Mouse (Mus musculus) hindbrain, embryonic 13.5 days (tissue): ENCODE data around the gene Pga5. TPM values are rescaled to one million over a fixed set of nuclear protein-coding genes. Genes with fewer than 3 reads are reported as not detected.
A peak's percentile ranks its signal among the peaks of the same experiment; 100 is the strongest.

ENCODE experiments used
- ATAC-seq: fragments of 200-750 bp; cut with Nextera tagmentation; 2 replicates; pipeline ENCODE4 v1.8.0; 2017; ENCODE audit warnings: moderate TSS enrichment; ENCODE audit not compliant: low FRiP score
- H3K27ac ChIP-seq: fragments of 300-500 bp; sonication (generic); 2 replicates; pipeline ENCODE4 v1.5.1; 2015; ENCODE audit warnings: inconsistent platforms, mild to moderate bottlenecking, moderate library complexity
- H3K27me3 ChIP-seq: fragments of 300-500 bp; sonication (generic); 2 replicates; pipeline ENCODE4 v1.6.1; 2015; ENCODE audit warnings: mild to moderate bottlenecking, inconsistent platforms
- H3K36me3 ChIP-seq: fragments of 300-500 bp; sonication (generic); 2 replicates; pipeline ENCODE4 v1.6.1; 2015; ENCODE audit warnings: mild to moderate bottlenecking, inconsistent platforms
- H3K4me1 ChIP-seq: fragments of 300-500 bp; sonication (generic); replicated peaks from 2 replicates; pipeline ENCODE4 v1.6.1; 2015; ENCODE audit warnings: inconsistent platforms
- H3K4me2 ChIP-seq: fragments of 300-500 bp; sonication (generic); 2 replicates; pipeline ENCODE4 v1.6.1; 2015; ENCODE audit warnings: inconsistent platforms, mild to moderate bottlenecking, moderate library complexity
- H3K4me3 ChIP-seq: fragments of 300-500 bp; sonication (generic); 2 replicates; pipeline ENCODE4 v1.5.1; 2015; ENCODE audit warnings: mild to moderate bottlenecking, inconsistent platforms
- H3K9ac ChIP-seq: fragments of 300-500 bp; sonication (generic); 2 replicates; pipeline ENCODE4 v1.6.1; 2015; ENCODE audit warnings: mild to moderate bottlenecking, inconsistent platforms
- H3K9me3 ChIP-seq: fragments of 300-500 bp; sonication (generic); 2 replicates; pipeline ENCODE4 v1.6.1; 2016; ENCODE audit warnings: inconsistent platforms
- WGBS: fragments of 180-500 bp; shearing (Covaris S2); methylation state at CpG from one replicate; pipeline ENCODE4 v1.1.7; 2015; 5-methylcytosine and 5-hydroxymethylcytosine counted together
- polyA plus RNA-seq: library from polyadenylated mRNA; unstranded; fragments of >200 nt; fragmentation: Nextera tagmentation; extraction: Ambion mirVana; gene quantifications from 2 replicates; pipeline ENCODE4 v1.2.1, GENCODE M21; 2015

The Pga5 gene
- polyA plus RNA-seq, 1 experiment from 2014 or later, result not detected

GRCm38 (mm10) chr19:10698131-10698991 is 20.5 kb upstream of the Pga5 start:
- WGBS, result 69% methylated on average over 9 of the region's 9 CpGs
- ATAC-seq, result 0 out of 2 replicates have a peak, but pooled peaks have one; percentile 18
- H3K4me3 ChIP-seq, result no peak overlapping the region
- H3K36me3 ChIP-seq, result no peaks in the 10 kb centered on the region
- 0 out of 2 replicates have a peak overlapping the region, but pooled peaks have one; percentile 8 for H3K9ac ChIP-seq
- no peaks in the 10 kb centered on the region for H3K27me3 ChIP-seq
- no peaks in the 10 kb centered on the region for H3K9me3 ChIP-seq
- peak overlapping the region; percentile 35; the same call in 1 of the 2 replicates for H3K27ac ChIP-seq
- no peak overlapping the region for H3K4me2 ChIP-seq
- H3K4me1 ChIP-seq, result peaks cover 72% of the 10 kb centered on the region

GRCm38 (mm10) chr19:10695801-10696200 is 17.9 kb upstream of the Pga5 start:
- no peak for ATAC-seq
- H3K27ac ChIP-seq, result peak overlapping the region; percentile 82
- peak overlapping the region; percentile 61 for H3K9ac ChIP-seq
- H3K27me3 ChIP-seq, result no peaks in the 10 kb centered on the region
- 18% methylated on average over 7 of the region's 7 CpGs for WGBS
- H3K4me1 ChIP-seq, result peaks cover 75% of the 10 kb centered on the region
- no peaks in the 10 kb centered on the region for H3K9me3 ChIP-seq
- H3K36me3 ChIP-seq, result no peaks in the 10 kb centered on the region
- no peak overlapping the region for H3K4me3 ChIP-seq
- H3K4me2 ChIP-seq, result peak overlapping the region; percentile 25

GRCm38 (mm10) chr19:10693926-10694682 is 16.2 kb upstream of the Pga5 start:
- Histone ChIP-seq H3K27ac (0 out of 2 replicates have a peak overlapping the region, but pooled peaks have one; percentile 2), H3K4me1 (peaks cover 75% of the 10 kb centered on the region), H3K4me2 (no peak overlapping the region), H3K27me3 (no peaks in the 10 kb centered on the region), H3K36me3 (no peaks in the 10 kb centered on the region), H3K9ac (no peak overlapping the region), H3K9me3 (no peaks in the 10 kb centered on the region), H3K4me3 (no peak overlapping the region)
- 90% methylated on average over 10 of the region's 10 CpGs for WGBS
- ATAC-seq, result no peak

- WGBS, result 93% methylated on average over 4 of the region's 4 CpGs
- H3K36me3 ChIP-seq, result no peaks in the 10 kb centered on the region
- ATAC-seq, result no peak
- H3K9ac ChIP-seq, result no peak overlapping the region
- H3K9me3 ChIP-seq, result no peaks in the 10 kb centered on the region
- H3K27me3 ChIP-seq, result no peaks in the 10 kb centered on the region
- H3K4me2 ChIP-seq, result no peak overlapping the region
- H3K4me3 ChIP-seq, result no peak overlapping the region
- no peak overlapping the region for H3K27ac ChIP-seq
- H3K4me1 ChIP-seq, result peaks cover 66% of the 10 kb centered on the region
Measured at GRCm38 (mm10) chr19:10692361-10692760, 14.5 kb upstream of the Pga5 start.

GRCm38 (mm10) chr19:10691660-10692059 is 13.8 kb upstream of the Pga5 start:
- H3K27ac ChIP-seq, result no peak overlapping the region

GRCm38 (mm10) chr19:10691121-10691520 is 13.2 kb upstream of the Pga5 start:
- Histone ChIP-seq H3K27ac (no peak overlapping the region), H3K4me2 (peak overlapping the region; percentile 79), H3K9me3 (no peaks in the 10 kb centered on the region), H3K4me3 (no peak overlapping the region), H3K9ac (peak overlapping the region; percentile 86; the same call in 1 of the 2 replicates), H3K4me1 (peaks cover 56% of the 10 kb centered on the region), H3K36me3 (no peaks in the 10 kb centered on the region), H3K27me3 (no peaks in the 10 kb centered on the region)
- no peak for ATAC-seq
- WGBS, result 94% methylated on average over 4 of the region's 4 CpGs

More at GRCm38 (mm10) chr19:10691660-10692059, 13.8 kb upstream of the Pga5 start:
- no peak overlapping the region for H3K9ac ChIP-seq
- ATAC-seq, result no peak
- H3K4me1 ChIP-seq, result peaks cover 60% of the 10 kb centered on the region
- H3K27me3 ChIP-seq, result no peaks in the 10 kb centered on the region
- no peak overlapping the region for H3K4me2 ChIP-seq
- H3K4me3 ChIP-seq, result no peak overlapping the region
- no peaks in the 10 kb centered on the region for H3K36me3 ChIP-seq
- WGBS, result 77% methylated on average over 3 of the region's 3 CpGs
- H3K9me3 ChIP-seq, result no peaks in the 10 kb centered on the region

GRCm38 (mm10) chr19:10690336-10690735 is 12.5 kb upstream of the Pga5 start:
- Histone ChIP-seq H3K36me3 (no peaks in the 10 kb centered on the region), H3K9me3 (no peaks in the 10 kb centered on the region), H3K4me2 (peak overlapping the region; percentile 79), H3K4me1 (peaks cover 48% of the 10 kb centered on the region), H3K27ac (peak overlapping the region; percentile 97), H3K9ac (peak overlapping the region; percentile 86), H3K27me3 (no peaks in the 10 kb centered on the region), H3K4me3 (peak overlapping the region; percentile 67)
- WGBS, result 90% methylated on average over 3 of the region's 3 CpGs
- ATAC-seq, result no peak

- Histone ChIP-seq H3K4me3 (peak overlapping the region; percentile 67), H3K36me3 (no peaks in the 10 kb centered on the region), H3K4me2 (peak overlapping the region; percentile 79), H3K4me1 (peaks cover 43% of the 10 kb centered on the region), H3K9me3 (no peaks in the 10 kb centered on the region), H3K27me3 (no peaks in the 10 kb centered on the region), H3K9ac (peak overlapping the region; percentile 86), H3K27ac (peak overlapping the region; percentile 97)
- no peak; the same call in 1 of the 2 replicates for ATAC-seq
- 52% methylated on average over 5 of the region's 5 CpGs for WGBS
Measured at GRCm38 (mm10) chr19:10689470-10690166, 11.7 kb upstream of the Pga5 start.

- under 1% methylated on average over 74 of the region's 74 CpGs for WGBS
- peaks cover 43% of the 10 kb centered on the region for H3K4me1 ChIP-seq
- no peaks in the 10 kb centered on the region for H3K36me3 ChIP-seq
- no peaks in the 10 kb centered on the region for H3K27me3 ChIP-seq
- no peaks in the 10 kb centered on the region for H3K9me3 ChIP-seq
- H3K4me2 ChIP-seq, result peak within 1 kb of the TSS; percentile 79
- peak within 1 kb of the TSS; percentile 86 for H3K9ac ChIP-seq
- peak; percentile 91 for ATAC-seq
- peak within 1 kb of the TSS; percentile 97 for H3K27ac ChIP-seq
- H3K4me3 ChIP-seq, result peak within 1 kb of the TSS; percentile 67
Measured at GRCm38 (mm10) chr19:10688537-10689352, 10.9 kb upstream of the Pga5 start, which contains the start of gene Vps37c. Vps37c (plus strand) TSS chr19:10688735.

- H3K4me1 ChIP-seq, result peaks cover 25% of the 10 kb centered on the region
- 74% methylated on average over 2 of the region's 2 CpGs for WGBS
- H3K27me3 ChIP-seq, result no peaks in the 10 kb centered on the region
- no peak overlapping the region for H3K27ac ChIP-seq
- H3K4me3 ChIP-seq, result no peak overlapping the region
- H3K36me3 ChIP-seq, result no peaks in the 10 kb centered on the region
- H3K4me2 ChIP-seq, result no peak overlapping the region
- no peak overlapping the region for H3K9ac ChIP-seq
- no peak for ATAC-seq
- no peaks in the 10 kb centered on the region for H3K9me3 ChIP-seq
Measured at GRCm38 (mm10) chr19:10685727-10686126, 7.9 kb upstream of the Pga5 start.

- Histone ChIP-seq H3K9me3 (no peaks in the 10 kb centered on the region), H3K27me3 (no peaks in the 10 kb centered on the region), H3K4me3 (no peak overlapping the region), H3K4me2 (no peak overlapping the region), H3K27ac (no peak overlapping the region), H3K9ac (no peak overlapping the region), H3K4me1 (peaks cover 18% of the 10 kb centered on the region), H3K36me3 (no peaks in the 10 kb centered on the region)
- no peak for ATAC-seq
- WGBS, result 92% methylated on average over 9 of the region's 9 CpGs
Measured at GRCm38 (mm10) chr19:10685081-10685480, 7.2 kb upstream of the Pga5 start.
